Mouse (Mus musculus): ENCODE measurements around the gene Crybb2.

The Crybb2 gene

DNA sequence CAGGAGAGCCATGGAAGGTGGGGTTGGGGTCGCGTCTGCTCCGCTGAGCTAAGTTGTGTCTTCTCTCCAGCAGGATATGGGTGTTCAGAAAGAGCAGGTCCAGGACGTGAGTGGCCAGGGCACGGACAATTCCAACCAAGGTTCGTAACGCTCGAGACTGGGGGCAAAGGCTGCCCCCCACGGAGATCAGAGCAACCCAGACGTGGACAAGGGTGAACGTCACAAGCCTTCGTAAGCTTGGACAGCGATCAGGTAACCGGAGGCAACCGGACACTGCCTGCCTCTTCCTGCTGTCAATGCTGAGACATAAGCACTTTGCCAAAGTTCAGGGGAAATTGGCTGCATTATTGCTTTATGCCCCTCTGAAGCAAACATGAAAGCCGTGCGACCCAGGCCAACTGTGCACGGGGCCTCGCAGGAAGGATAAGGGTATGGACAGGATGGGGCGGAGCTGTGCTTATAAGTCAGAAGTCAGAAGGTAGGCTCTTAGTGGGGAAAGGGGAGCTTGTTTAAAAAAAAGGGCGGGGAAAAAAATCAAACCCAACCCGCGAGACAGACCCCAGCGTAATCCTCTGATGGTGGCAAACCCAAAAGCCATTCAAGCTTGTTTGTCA is 20.3 kb upstream of the Crybb2 start:
- DNase-seq = no peak

DNA sequence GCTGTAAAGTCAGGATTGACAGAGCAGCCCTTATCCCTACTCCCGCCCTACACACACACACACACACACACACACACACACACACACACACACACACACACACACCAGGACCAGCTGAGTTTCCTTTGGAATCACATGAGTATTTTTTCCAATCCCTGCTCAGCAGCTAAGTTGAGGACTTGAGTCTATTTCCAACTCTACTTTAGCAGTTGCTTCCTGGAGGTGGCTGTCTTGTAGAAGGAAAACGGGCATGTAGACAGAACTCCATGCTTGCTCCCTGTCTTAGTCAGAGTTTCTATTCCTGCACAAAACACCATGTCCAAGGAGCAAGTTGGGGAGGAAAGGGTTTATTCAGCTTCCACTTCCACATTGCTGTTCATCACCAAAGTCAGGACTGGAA is 17.5 kb upstream of the Crybb2 start:
- DNase-seq = no peak

DNA sequence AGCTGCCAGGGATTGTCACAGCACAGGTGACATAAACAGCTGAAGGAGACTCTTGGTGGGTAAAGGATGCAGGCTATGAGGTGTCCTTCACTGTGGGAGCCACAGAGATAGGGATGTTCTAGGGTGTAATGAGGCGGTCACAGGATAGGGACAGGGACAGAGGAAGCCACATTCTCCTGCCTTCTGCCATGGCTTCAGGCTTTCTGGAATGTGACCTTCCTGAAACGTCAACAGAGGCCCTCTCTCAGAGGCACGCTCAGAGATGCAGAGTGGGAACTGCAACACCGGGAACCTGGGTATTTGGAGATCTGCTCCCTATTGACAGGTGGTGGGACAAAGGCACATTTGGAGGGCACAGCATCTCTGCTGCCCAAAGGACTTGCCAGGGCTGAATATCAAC is 17.1 kb upstream of the Crybb2 start:
- DNase-seq = no peak

DNA sequence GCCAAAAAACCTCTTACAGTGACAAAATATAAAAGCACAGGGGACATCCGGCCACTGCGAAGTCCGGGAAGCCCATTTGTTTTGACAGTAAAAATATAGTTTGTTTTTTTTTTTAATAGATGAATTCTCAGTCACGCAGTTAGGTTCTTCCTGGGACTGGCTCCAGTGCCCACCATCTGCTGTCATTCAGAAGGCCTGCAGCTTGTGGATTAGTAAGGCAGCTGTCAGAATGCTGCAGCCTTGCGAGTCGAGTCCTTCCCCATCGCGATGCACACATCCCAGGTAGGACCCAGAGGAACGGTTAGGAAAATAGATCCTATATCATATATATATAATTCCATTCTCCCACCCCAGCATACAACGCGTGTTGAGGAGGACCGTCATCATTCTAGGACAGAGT is 16.5 kb upstream of the Crybb2 start:
- no peak for DNase-seq

DNA sequence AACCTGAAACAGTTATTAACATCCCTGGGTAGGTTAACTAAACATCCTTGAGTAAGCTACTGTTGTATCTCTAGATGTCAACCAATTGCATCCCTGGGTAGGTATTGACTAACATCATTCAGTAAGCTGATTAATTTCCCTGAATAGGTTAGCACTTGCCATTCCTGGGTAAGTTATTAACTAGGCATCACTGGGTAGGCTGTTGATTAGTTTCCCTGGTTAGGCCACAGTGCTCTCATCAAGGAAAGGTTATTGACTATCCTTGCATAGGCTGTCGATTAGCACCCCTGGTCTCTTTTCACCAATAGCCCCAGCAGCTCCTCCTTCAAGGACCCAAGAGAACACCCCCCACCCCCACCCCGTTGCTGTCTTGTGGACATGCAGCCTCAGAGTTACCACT is 16.0 kb upstream of the Crybb2 start:
- no peak for DNase-seq

DNA sequence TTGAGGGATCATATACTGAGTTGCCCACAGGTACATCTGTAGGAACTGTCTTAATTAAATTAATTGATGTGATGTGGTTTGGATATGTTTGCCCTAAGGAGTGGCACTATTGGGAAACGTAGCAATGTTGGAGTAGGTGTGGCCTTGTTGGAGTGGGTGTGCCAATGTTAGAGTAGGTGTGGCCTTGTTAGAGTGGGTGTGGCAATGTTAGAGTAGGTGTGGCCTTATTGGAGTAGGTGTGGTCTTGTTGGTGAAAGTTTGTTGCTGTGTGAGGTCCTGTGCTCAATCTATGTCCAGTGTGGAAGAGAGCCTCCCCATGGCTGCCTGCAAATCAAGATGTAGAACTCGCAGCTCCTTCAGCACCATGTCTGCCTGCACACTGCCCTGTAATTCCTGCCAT is 14.4 kb upstream of the Crybb2 start:
- no peak for DNase-seq

DNA sequence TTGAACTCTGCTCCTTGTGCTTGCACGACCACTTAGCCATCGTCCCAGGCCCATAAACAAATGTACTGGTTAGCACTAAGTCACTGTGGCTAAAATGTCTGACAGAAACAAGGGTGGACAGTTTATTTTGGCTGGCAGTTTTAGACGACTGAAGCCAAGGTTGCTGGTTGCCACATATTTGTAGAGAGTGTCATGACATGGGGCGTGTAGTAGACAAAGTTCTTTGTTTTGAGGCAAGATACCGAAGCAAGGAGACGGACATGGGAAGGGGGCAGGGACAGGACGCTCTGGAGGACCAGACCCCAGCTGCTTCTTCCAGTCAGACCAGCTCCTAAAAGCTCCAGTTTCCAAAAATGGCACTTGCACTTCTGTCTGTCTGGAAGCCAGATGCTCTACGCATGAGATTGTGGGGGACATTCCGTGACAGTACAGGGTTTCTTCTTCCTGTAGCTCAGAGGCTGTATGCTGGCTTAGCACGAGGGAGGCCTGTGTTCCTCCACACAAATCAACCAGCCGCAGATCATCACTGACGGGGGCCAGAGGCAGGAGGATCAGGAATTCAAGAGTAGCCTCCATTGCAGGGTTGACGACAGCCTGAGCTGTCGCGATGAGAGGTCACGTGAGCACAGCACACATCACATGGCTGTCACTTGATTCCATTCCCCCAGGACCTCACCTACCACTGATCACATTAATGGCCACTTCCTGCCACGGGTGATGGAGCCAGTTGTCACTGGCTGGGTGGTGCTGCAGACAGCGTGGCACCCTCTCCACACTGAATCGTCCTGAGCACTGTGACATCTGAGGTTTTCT is 12.6 kb upstream of the Crybb2 start:
- DNase-seq = no peak

DNA sequence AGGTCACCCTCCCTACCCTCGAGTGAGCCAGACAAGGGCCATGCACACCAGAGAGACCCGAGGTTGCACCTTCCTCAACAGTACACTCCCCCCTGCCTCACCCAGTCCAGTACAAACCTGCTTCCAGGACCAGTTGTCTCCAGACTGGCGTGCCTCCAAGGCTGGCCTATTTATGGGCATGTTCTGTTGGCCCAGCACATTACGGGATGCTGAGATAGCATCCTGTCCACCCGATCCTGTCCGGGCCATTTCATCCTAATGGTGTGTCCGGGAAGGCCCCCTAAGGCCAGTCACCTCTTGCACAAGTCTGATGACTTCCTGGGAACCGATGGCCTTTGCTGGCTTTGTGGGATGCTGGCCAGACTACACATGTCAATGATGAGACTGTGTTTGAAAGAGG is 11.5 kb upstream of the Crybb2 start, which contains the start of gene Crybb3:
Gene Crybb3, minus strand, starts transcription at position 146 of the 400 bp plus-strand sequence.
- DNase-seq = no peak

DNA sequence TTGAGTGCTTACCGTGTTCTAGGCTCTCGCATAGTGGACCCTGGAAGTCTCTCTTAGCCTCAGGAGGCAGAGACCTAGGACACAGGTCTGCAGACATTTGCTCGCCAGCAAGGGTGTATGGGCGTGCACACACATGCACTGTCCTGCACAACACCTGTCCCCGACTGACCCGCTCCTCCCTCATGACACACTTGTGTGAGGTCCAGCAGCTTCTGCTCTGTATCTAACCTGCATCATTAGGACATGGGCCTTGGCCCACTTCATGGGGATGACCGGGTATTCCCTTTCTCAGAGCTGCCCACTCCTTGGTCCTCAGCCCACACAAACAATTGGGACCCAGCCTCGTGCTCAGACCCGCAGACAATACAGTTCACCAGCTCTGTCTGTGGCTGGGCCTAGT is 11.1 kb upstream of the Crybb2 start:
- no peak for DNase-seq

DNA sequence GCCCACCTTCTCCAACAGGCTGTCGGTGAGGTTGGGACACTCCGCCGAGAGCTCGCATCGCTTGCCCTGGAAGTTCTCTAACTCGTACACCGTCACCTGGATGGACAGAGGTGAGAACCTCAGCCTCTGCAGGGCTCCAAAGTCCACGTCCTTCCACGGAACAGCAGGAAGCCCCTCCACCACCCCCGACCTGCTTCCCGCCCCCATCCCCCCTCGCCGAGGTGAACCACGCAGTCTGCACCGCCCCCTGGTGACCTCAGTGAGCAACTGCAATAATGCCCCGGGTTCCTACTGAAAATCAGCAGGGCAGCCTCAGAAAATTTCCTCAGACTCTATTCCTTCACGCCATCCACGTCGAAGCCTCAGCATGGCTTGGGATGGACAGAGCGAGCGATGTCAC is 9.9 kb upstream of the Crybb2 start:
- peak; percentile 67 for DNase-seq

DNA sequence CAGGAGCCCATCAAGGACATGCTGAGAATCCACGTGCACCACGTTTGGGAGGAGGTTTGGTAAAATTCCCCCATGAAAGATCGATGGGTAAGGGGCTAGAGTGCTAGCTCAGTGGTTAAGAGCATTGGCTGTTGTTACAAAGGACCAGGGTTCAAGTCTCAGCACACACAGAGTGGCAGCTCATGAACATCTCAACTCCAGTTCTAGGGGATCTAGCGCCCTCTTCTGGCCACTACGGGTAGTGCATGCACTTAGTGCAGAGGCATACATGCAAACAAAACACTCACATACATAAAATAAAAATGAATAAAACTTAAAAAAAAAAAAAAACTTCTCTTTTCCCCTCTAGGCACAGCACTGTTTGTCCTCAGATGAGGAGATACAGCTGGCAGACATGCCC is 8.8 kb upstream of the Crybb2 start:
- no peak for DNase-seq

DNA sequence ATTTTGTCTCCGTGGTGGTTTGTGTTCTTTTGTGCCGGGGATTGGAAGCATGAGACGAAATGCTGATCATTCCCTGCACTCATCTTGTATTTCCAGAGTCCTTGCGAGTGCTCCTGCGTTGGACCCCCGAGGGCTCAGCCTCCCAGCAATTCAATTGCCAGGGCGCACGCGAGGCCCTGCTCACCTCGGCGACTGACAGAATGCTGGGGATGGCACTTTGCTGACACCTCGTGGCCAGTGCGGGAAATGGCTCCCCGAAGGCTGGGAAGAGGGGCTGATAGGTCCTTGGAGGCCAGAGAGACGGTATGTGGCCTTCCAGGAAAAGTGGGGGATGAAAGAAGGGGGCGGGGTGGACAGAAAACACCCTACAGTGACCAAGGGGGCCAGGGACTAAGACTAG is 15.6 kb downstream of the Crybb2 start:
- peak; percentile 83 for DNase-seq

DNA sequence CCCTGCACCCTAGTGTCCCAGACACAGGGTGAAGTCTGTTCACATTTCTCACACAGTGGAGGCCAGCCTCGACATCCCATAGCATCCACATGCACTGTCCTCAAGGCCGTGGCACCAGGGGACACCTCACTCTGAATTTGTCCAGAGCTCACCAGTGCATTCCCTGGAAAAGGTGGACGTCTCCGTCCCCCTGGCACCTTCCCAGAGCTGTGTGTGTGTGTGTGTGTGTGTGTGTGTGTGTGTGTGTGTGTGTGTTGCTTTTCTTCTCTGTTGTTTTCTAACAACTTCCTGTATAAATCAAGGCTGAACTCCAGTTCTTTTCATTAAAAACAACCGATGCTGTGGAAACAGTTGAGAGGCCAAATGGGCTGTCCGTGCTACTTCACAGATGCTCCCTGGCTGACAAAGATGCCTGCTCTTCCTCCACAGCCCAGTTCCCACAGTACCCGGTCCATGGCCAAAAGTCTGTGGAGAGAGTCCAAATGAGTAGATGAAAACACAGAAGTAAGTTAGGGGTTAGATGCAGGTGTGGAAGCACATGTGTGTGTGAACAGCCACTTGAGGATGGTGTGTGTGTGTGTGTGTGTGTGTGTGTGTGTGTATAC is 19.2 kb downstream of the Crybb2 start:
- no peak for DNase-seq

DNA sequence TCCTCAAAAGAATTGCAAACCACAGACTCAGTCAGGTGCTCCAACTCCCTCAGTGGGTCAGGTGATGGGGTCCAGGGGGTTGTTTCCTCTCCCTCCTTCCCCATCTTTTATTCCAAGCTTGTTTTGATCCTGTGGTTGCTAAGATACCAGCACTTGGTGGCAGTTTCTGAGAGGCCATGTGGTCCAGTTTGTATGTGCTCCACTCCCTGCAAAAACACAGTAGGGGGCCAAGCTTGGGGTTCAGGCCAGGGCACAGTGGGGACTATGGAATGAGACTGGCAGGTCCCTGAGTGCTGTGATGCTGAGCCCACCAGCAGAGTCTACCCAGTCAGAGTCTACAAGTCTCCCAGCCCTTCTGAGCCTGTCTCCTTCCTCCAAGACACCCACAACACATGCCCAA is 20.0 kb downstream of the Crybb2 start:
- DNase-seq = peak; percentile 62

DNA sequence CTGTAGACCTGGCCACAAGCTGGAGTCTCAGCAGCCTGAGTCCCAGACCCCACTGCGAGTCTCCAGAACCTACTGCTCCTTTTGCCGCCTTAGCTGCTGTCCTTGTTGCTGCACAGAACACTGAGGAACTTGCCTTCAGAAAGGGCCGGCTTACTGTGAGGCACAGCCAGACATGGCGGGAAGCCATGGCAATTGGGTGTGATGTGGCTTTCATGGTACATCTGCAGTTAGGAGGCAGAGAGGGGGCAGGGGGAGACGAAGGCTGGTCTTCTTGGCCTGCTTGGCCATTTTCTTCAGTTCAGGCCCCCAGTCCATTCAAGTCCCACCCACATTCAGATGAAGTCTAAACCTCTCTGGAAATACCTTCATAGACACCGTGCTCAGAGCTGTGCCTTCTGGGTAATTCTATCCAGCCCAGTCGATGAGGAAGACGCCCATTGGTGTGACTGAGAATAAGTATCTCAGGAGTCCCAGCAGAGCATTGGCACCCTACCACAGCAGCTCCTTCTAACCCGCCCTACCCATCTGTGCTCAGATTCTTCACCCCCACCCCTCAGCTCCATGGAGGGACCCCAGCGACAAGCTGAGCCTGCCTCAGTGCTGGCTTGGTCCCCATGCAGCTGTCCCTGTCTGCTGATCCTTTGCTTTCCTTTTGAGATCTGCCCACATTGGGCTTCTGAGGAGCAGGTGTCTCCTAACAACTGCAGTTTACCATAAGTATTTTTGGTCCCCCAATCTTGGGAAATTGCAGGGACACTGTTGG is 24.2 kb downstream of the Crybb2 start:
- no peak for DNase-seq

DNA sequence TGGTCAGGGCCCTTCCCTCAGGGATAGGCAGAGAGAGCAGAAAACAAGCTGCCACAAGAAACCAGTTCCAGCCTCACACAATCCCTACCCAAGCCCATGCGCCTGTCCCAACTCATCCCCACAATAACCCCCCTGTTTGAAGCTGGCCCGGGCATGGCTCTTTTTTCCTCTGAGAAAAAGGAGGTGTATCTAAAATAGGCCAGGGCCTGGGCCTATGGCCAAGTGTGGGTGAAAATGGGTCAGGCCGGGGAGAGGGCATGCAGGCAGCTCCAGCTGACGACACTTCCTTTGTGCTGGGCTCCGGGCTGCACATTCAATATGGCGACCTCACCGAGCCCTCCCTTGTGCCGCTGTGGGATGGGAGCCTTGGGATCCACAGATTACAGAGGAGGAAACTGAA is 26.4 kb downstream of the Crybb2 start:
- peak; percentile 69 for DNase-seq

DNA sequence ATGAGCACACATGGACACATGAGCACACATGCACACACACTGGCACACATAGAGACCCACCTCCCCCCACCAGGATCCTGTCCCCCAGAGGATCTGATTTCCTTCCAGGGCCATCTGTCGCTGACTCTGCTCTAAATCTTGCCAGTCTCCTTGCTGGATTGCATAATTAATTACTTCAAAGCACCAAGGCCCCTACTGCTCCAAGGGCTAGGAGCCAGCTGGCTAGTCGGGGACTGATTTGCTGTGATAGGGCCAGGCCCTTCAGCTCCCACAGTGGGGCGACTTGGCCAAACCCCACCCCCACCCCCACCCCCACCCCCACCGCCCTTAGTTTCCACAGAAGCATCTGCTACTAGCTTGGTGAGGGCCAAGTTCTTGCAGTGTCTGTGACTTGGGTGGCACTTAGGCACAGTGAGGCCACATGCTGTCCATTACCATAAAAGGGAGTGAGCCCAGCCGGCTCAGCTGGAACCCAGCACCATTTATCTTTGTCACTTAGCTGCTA is 28.3 kb downstream of the Crybb2 start:
- DNase-seq = peak; percentile 91

DNA sequence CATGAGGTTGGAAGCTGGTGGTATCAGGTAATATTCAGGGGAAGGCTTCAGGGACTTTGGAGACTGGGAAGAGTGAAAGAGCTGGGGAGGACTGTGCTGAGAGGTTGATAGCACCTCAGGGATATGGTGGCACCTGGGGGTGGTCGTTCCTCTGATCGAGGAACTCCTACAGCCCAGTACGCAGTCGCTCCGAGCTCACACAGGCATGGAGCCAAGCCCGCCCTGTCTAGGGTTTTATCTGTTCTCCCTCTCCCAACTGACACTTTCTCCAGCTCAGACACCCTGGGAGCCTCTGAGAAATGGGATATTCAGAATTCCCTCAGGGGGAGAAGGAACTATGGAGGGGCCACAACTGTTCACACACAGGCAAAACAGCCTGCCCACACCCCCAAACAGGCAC is 29.1 kb downstream of the Crybb2 start:
- no peak for DNase-seq

DNA sequence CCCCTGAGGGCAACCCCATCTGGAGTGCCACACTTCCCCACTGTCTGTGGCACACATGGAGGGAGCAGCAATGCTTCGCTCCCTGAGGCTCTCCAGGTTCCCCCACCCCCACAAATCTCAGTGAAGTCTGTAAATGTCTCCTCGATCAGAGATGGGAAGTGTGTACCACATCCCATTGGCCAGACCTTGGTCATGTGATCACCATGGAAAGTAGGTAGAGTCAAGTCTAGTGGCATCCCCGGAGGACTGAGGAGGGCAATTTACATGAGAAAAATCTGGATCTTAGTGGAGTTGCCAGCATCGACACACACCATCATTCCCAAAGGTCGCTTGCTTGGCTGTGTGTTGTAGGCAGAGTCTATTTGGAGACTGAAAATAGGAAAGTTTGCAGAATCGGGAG is 31.3 kb downstream of the Crybb2 start:
- no peak for DNase-seq

DNA sequence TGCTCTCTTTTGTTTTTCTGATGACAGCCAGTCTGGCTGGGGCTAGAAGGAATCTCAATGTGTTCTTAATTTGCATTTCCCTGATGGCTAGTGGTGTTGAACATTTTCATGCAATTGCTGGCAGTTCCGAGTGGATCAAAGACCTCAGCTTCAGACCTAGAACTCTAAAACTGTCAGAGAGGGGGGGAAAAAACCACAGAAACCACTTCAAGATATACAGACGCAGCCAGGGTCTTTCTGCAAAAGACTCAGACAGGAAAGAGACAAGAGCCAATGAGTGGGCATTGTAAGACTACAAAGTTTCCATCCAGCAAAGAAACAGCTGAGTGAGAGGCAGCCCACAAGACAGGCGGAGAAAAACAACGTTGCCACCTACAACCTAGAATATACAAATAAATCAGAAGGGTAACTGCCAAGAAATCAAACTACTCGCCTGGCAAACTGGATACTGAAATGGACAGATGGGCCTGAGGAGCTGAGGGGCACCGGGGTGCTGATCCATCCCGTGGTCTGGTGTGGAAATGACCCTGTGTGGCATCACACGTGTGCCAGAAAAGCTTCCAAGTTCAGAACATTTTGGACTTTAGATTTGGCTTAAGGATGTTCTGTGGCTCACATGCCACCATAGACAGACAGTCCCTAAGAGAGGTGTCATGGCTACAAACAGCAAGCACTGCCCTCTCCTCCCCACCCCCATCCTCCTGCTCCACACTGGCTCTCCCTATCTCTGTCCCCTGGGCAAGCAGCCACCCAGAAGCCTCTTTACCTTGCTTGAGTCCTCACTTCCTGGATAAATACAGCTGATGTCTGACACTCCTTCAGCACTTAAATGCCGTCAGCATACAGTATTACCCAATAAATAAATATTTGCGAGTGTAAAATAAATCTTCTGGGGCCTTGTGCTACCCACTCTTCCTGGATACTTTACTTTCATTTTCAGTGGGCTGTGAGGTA is 34.5 kb downstream of the Crybb2 start:
- no peak for DNase-seq

DNA sequence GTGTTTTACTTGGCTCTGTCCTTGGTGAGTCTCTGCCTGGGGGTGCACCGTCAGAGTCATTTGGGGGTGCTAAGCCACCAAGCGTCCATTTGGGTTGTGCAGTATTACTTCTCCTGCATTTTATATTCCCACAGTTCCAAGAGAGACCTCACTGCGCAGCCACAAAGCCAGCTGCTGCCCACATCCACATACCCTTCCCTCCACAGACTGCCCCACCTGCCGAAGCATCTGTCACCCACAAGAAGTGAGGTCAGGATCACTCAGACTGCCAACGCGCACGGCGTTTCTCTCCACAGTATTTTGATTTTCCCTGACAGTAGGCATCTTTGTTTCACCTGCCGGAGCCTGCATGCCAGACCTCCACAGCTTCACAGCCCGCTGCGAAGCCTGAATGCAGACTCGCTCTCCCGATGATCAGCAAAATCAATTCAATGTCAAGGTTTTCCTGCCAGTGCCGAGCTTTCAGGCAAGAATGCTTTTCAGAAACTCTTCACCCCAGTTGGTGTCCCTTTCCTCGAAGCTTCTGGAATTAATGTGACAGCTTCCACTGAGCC is 38.6 kb downstream of the Crybb2 start:
- peak; percentile 57 for DNase-seq

DNA sequence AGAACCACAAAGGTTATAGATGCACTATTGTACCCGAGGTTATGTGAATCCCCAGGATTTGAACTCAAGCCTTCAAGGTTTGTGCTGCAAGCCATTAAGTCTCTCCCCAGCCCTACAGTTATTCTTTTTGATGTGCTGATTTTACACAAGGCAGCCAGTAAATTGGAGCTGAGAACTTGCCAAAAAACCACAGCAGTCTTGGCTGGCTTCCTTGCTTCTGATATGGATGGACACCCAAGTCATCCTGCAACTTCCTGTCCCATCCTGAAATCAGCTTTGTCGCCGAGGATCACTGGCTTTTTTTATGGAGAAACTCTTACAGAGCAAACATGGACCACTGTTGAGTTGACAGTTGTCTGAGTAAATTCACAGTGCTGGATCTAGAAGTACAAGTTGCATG is 39.8 kb downstream of the Crybb2 start:
- no peak for DNase-seq

All from retina, postnatal 1 day (tissue).